Mouse (Mus musculus): ENCODE results near the gene B4galt4. TPM values are rescaled to one million over a fixed set of nuclear protein-coding genes. Genes with fewer than 3 reads are reported as not detected.

B4galt4 gene
- total and polyA plus RNA-seq, 3 experiments: not detected

DNA sequence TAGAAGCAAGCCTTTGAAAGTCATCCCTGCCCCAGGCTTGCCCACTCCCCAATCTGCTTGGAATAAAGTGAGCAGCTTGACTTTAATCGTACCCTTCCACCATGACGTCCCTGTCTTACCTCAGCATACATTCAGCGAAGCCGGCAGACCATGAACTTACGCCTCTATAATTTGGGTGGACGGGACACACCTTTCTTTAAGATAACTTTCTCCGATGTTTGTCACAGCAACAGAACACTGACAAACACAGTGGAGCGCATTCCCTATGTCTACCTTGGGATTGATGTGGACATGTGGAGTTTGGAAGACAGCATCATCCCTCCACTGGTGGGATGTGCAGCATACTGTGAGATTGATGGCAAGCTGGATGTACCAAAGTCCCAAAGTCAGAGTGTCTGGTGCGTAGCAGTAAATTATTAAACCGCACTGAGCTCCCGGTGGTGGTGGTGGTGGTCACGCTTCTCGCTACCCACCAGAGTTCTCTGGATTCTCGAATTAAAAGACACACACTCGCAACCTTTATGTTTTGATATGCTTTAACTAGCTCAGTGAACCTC, 13.4 kb upstream of the B4galt4 start:
- dilution Hi-C loops (cut with MboI; ENCODE audit: extremely low pct_ligation_motif_present, extremely low pct_unique_long_range_greater_than_20kb, low sequenced_read_pairs): no loop called here
- H3K27me3 ChIP-seq (replicated peaks): peaks cover 9% of the 10 kb centered on the region
- no peaks in the 10 kb centered on the region for H3K36me3 ChIP-seq (replicated peaks in 1 of 2; ENCODE audit: control insufficient read depth in 1 of 2, insufficient read depth in 1 of 2, low read length in 1 of 2)
- no peaks in the 10 kb centered on the region for H3K9me3 ChIP-seq (replicated peaks; ENCODE audit: low read length)
- no peak overlapping the region for H3K4me2 ChIP-seq (ENCODE audit: insufficient read depth, low read depth, poor library complexity, severe bottlenecking)
- no peaks in the 10 kb centered on the region for H3K79me2 ChIP-seq (replicated peaks; ENCODE audit: control insufficient read depth, extremely low read depth, insufficient read depth, poor library complexity, severe bottlenecking)
- no peak overlapping the region for H3K4me3 ChIP-seq (replicated peaks in 1 of 3; ENCODE audit: low read depth in 2 of 3, low read length in 2 of 3, poor library complexity in 1 of 3)
- no peak overlapping the region for H3K27ac ChIP-seq (ENCODE audit: insufficient read depth, low read depth)
- DNase-seq (ENCODE audit: extremely low read depth): no peak
- no peak for TF ChIP-seq HCFC1 (IDR thresholded peaks at IDR 0.05; ENCODE audit: low read depth, low read length)
- no peak for TF ChIP-seq UBTF (IDR thresholded peaks at IDR 0.05; ENCODE audit: low read depth, low read length)
- no peak for TF ChIP-seq MEF2A (IDR thresholded peaks at IDR 0.05; ENCODE audit: borderline replicate concordance, low read depth, low read length)
- in situ Hi-C loops (cut with MboI; ENCODE audit: low pct_ligation_motif_present, low pct_unique_long_range_greater_than_20kb, low sequenced_read_pairs): loop anchor here (10.0 kb wide), 1 partner anchor 184 kb away; no protein-coding TSS in a partner anchor
- H3K4me1 ChIP-seq (ENCODE audit: control insufficient read depth in 1 of 2, insufficient read depth in 2 of 2): no peaks in the 10 kb centered on the region
- H3K9ac ChIP-seq (ENCODE audit: insufficient read depth, low read depth): no peak overlapping the region

DNA sequence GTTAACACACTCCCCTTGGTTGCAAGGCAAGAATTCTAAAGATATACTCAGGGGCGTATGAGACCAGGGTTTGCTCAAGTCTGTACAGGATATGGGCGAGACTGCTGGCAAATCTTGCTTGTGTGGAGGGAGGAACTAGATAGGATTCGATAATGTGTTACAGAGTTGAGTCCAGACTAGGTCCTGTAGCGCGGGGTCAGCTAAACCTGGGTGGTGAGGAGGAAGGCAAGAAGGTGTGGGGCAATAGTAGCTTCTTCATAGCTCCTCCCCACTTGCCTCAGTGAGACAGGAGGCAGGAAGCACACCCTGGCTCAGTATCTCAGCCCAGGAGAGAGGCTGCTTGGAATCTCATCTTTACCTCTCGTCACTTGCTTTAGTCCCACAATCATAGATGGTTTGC, 12.9 kb upstream of the B4galt4 start:
- Histone ChIP-seq H3K4me1 (ENCODE audit: control insufficient read depth in 1 of 2, insufficient read depth in 2 of 2) (no peaks in the 10 kb centered on the region), H3K79me2 (replicated peaks; ENCODE audit: control insufficient read depth, extremely low read depth, insufficient read depth, poor library complexity, severe bottlenecking) (no peaks in the 10 kb centered on the region), H3K4me2 (ENCODE audit: insufficient read depth, low read depth, poor library complexity, severe bottlenecking) (no peak overlapping the region), H3K9me3 (replicated peaks; ENCODE audit: low read length) (no peaks in the 10 kb centered on the region), H3K27ac (ENCODE audit: insufficient read depth, low read depth) (no peak overlapping the region), H3K9ac (ENCODE audit: insufficient read depth, low read depth) (no peak overlapping the region), H3K4me3 (replicated peaks in 1 of 3; ENCODE audit: low read depth in 2 of 3, low read length in 2 of 3, poor library complexity in 1 of 3) (no peak overlapping the region), H3K36me3 (replicated peaks in 1 of 2; ENCODE audit: control insufficient read depth in 1 of 2, insufficient read depth in 1 of 2, low read length in 1 of 2) (no peaks in the 10 kb centered on the region), H3K27me3 (replicated peaks) (peaks cover 11% of the 10 kb centered on the region)
- no peak for TF ChIP-seq RCOR1 (conservative IDR thresholded peaks at IDR 0.05; ENCODE audit: low read depth, low read length)
- no peak for TF ChIP-seq MAX (IDR thresholded peaks at IDR 0.05; ENCODE audit: low read length)
- TF ChIP-seq UBTF (IDR thresholded peaks at IDR 0.05; ENCODE audit: low read depth, low read length): no peak
- no peak for TF ChIP-seq JUND (conservative IDR thresholded peaks at IDR 0.05; ENCODE audit: low read depth, low read length)
- no peak for TF ChIP-seq HCFC1 (IDR thresholded peaks at IDR 0.05; ENCODE audit: low read depth, low read length)
- no peak for TF ChIP-seq CHD2 (IDR thresholded peaks at IDR 0.05; ENCODE audit: low read length)
- TF ChIP-seq MAFK (IDR thresholded peaks at IDR 0.05; ENCODE audit: insufficient replicate concordance, low read length): no peak
- TF ChIP-seq RAD21 (IDR thresholded peaks at IDR 0.05; ENCODE audit: low read depth, low read length): no peak
- no peak for TF ChIP-seq BHLHE40 (IDR thresholded peaks at IDR 0.05; ENCODE audit: low read depth, low read length)
- no peak for TF ChIP-seq E2F4 (IDR thresholded peaks at IDR 0.05; ENCODE audit: insufficient replicate concordance, low read depth, low read length)
- TF ChIP-seq ETS1 (conservative IDR thresholded peaks at IDR 0.05; ENCODE audit: low read depth, low read length): no peak
- no peak for TF ChIP-seq JUN (IDR thresholded peaks at IDR 0.05; ENCODE audit: insufficient read depth, low read depth, low read length)
- in situ Hi-C loops (cut with MboI; ENCODE audit: low pct_ligation_motif_present, low pct_unique_long_range_greater_than_20kb, low sequenced_read_pairs): loop anchor here (10.0 kb wide), 1 partner anchor 184 kb away; no protein-coding TSS in a partner anchor
- no peak for DNase-seq (ENCODE audit: extremely low read depth)
- dilution Hi-C loops (cut with MboI; ENCODE audit: extremely low pct_ligation_motif_present, extremely low pct_unique_long_range_greater_than_20kb, low sequenced_read_pairs): no loop called here

All from CH12.LX (cell line).